Mouse (Mus musculus): ENCODE measurements at regions not wholly inside any gene's neighbourhood (a gene's known extent, or its start where the extent isn't known, plus 50 kb on each side); places are given as distances from the start of the nearest gene placed in this dataset.
"Not testable (repeated sequence)": the region's sequence is repeated elsewhere in the genome, so short reads cannot be mapped to it uniquely, and the experiment has no call there.

DNA sequence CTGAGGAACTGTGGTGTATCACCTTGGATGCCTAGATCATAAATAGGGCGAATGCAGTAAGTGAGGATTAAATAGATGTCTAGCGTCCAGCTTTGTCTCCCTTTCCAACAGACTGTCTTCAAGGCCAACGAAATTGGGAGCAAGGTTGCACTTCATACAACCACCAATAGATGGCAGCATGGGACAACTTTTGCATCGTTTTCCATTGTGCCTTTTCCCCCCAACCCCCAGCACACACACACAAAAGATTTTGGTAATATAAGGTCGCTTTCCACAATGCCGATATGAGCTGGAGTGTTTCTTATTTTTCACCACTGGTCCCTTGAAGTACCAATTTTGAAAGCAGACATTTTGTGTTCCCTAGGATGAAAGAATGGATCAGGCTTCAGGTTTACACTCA is 304.7 kb downstream of the BC048507 start:
- peak; percentile 22 for DNase-seq

DNA sequence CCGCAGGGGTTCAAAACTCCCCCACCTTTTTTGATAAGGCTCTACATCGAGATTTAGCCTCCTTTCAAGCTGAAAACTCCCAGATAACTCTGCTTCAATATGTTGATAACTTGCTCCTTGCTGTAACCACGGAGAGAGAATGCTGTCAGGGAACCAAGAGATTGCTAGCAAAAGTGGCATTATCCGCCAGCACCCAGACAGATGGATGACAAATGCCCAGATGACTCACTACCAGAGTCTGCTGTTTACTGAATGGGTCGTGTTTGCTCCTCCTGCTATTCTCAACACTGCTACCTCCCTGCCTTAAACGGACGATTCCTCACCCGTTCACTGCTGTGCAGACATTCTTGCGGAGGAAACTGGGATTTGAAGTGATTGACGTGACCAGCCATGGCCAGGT is 310.3 kb downstream of the BC048507 start:
- not testable (repeated sequence) for DNase-seq
